Mouse (Mus musculus): ENCODE measurements at regions not wholly inside any gene's neighbourhood (a gene's known extent, or its start where the extent isn't known, plus 50 kb on each side); places are given as distances from the start of the nearest gene placed in this dataset.
A peak's percentile ranks its signal among the peaks of the same experiment; 100 is the strongest.

DNA sequence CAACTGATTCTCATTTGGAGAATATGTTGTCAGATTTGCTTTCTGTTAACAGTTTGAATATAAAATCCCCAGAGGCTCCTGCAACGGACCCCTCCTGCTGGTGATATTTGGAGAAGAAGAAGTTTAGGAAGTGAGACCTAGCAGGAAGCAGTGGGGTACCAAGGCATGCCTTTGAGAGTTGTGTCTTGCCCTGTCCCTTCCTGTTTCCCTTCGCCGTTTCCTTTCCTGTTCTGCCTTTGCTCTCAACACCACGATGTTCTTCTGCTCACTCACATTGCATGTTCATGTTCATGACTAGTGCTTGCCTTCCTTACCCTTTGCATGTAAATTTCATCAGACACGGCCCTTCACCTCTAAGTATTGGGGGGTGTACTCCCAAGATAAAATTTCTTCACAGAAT, 254.0 kb downstream of the Tle4 start:
- no peak for DNase-seq (ENCODE audit: low spot score in 2 of 2)

DNA sequence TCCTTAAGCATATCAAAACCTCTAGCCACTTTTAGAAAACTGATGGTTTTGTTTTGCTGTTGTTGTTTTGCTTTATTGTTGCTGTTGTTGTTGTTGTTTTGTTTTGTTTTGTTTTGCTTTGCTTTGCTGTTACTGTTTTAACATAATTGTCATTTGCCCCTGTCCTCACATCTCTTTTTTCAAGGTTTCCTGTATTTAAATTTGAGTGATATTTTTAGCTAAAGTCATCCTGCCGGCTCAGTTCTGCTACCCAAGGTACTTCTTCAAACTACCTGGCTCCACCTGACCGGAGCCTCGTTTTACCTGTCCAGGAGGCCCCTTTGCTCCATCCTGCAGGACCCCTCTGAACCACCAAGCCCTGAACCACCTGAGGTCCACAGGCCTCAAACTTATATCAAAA, 253.4 kb downstream of the Tle4 start:
- DNase-seq (ENCODE audit: low spot score in 2 of 2) = no peak

DNA sequence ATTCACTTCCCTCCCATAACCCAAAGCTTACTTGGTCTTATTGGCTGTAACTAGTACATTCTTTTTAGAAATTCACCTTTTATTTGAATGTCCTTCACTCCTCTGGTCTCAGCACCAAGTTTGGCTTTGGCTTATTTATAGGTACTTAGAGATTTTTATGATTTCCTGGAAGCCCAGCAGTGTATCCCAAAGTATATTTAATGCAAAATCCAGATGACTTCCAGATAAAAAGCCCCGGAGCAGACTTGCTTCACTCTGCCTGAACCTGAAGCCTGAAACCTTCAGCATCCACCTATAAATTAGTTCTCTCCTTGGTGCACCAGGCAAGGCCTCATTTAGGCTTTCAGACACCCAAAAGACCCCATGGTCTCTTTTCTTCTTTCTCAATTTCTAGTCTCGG, 250.8 kb downstream of the Tle4 start:
- DNase-seq (ENCODE audit: low spot score in 2 of 2) = no peak

DNA sequence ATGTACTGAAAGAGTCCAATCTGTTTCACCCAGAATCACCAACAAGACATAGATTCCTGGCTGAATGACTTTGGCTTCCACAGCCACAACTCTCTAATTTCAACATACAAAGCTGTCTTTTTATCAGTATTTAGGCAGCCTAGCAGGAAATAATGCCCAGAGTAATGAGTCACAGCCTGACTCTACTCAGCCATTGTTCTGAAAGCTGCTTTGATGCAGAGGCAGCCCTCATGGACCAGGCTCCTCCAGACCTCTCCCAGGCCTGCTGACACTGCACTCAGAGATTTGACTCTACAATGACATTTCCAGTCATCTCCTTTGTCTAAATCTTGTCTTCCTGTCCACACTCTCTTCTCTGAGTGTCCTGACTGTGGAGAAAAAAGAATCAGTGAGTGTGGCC, 250.4 kb downstream of the Tle4 start:
- no peak for DNase-seq (ENCODE audit: low spot score in 2 of 2)

DNA sequence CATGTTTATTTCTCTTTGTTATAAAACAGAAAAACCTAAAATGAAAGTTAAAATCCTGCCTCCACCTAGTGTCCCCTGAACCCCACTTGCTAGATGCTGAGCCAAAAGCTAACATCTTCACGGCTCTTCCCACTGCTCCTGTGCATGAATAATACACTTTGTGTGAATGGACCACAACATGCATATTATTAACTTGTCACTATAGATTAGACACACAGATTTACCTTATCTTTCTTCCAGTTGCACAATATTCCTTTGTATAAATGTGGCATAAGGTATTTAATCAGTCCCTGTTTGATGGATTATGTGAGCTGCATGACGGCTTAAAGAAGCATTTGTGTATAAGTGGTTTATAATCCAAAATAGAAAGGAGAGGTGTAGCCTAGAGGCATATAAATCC, 248.1 kb downstream of the Tle4 start:
- no peak for DNase-seq (ENCODE audit: low spot score in 2 of 2)

DNA sequence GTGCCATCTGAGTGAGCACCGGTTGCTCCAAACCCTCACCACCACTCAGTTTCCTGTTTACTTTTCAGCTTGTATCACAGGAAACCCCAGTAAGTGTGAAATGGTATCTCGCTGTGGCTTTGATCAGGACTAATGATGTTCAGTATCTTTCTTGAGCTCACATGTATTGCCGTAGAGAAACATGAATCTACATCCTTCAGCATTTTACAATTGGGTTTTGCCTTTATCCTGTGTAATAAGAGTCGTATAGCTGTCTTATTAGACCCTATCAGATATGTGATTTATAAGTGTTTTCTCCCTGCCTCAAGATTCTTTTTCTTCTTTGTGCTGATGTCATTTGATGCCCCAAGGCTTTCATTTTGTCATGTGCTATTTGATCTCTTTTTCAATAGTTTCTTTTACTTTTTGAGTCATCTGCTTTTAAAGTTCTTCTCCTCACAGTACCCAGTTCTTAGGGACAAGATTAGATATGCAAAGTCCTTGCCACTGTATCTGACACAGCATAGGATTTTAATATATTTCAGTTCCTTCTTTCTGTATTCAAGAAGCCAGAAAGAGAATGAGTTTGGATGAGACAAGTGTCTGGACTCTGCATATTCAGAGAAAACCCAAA, 246.0 kb downstream of the Tle4 start:
- peak; percentile 56 to 70 for DNase-seq (ENCODE audit: low spot score in 2 of 2)

DNA sequence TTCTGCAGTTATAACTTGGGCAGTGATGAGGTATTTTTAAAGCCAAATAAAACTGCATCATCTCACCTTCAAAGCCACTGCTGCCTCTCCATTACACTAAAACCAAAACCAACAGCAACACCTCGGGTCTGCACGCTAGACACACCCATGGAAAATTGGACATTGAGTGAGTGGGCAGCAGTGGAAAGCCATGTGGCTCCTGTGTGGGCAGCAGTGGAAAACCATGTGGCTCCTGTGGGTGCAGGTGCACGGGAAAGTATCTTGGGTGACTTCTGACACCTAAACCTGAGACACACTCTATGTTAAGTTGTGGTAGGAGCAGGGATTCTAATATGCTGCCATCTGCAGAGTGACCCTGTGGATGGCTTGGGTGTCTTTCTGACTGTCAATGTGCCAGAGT, 245.3 kb downstream of the Tle4 start:
- DNase-seq (ENCODE audit: low spot score in 2 of 2) = peak in 1 of 2 experiments; percentile 25

DNA sequence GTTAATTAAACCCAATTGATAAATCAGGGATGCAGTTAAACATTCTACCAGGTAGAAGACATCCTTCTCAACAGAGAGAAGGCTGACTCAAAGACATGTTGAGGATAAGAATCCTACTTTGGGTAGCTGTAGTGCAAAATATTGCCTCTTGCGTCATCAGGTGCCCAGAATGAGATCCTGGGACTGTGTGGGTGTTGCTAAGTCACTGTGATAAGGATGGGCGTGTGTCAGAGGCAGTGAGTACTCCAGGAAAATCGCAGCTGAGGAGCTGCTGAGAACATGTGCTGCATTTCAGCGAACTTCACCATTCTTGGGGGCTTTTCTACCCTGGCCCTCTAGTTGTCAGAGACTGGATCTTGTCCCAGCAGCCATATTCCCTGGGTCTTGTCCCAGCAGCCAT, 244.7 kb downstream of the Tle4 start:
- no peak for DNase-seq (ENCODE audit: low spot score in 2 of 2)

DNA sequence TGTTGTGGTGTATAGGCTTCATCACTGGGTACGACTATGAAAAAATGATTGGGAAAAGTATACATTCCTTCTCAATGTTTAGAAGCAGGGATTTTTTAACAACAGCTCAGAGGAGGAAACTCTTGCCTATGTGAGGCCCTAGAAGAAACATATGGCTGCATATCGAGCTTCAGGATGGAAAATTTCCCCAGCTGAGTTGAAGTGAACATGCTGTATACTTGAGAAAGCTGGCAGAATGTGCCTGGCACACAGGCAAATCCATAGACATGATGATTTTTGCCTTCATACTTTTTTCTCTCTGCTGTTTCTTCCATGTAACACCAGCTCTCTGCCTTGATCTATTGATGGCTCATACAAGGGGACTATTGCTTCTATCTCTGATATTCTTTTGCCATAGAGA, 242.7 kb downstream of the Tle4 start:
- DNase-seq (ENCODE audit: low spot score in 2 of 2) = no peak

DNA sequence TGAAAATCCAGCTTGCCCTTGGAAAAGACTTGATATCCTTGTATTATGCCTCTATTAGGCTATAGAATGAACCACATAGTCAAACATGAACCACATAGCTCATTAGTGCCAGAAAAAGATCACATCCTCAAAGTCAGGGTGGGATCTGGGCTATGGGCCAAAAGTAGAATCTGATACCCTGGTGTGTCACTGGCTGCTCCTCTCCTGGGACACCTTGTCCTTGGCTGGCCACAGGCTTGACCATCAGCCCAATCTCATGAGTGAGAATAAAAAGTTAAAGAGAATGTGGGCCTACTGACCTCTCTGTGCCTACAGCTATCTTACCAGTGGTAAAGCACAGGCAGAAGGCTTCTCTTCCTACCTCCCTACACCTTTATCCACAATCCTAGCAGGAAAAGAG, 241.9 kb downstream of the Tle4 start:
- no peak for DNase-seq (ENCODE audit: low spot score in 2 of 2)

DNA sequence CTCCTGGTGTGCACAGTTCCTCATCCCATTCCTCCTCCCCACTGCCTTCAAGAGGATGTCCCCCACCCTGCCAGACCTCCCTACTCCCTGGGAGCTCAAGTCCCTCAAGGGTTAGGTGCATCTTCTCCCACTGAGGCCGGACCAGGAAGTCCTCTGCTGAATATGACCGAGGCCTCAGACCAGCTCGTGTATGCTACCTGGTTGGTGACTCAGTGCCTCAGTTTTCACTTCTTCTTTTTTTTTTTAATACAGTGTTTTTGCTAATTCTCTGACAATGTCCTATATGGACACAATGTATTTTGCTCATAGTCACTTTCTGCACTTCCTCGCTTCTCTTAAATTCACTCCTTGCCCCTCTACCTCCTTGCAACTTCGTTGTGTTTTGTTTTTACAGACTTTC, 237.2 kb downstream of the Tle4 start:
- no peak for DNase-seq (ENCODE audit: low spot score in 2 of 2)

DNA sequence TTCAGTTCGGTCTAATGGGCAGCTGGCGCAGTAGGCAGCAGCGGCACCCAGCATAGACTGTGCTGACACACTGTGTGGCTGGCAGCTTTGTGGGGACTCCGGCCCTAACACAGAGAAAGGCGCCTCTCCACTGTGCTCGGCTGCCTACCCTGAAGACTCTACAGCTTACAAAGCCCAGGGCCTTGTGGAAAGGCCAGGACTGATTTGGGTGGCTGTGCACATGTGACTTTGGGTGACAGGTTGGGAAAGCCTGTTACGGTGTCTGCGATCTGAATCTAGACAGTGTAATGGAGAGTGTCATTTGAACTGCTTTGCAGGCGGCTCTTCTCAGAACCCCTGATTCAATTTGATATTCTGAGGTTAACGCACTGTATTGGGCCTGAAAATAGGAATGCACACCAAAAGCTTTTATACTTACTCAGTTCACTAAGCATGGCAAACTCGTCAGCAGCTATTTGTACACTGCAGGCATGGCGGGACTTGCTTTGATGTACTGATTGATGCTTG, 228.7 kb downstream of the Tle4 start:
- DNase-seq (ENCODE audit: low spot score in 2 of 2) = no peak

DNA sequence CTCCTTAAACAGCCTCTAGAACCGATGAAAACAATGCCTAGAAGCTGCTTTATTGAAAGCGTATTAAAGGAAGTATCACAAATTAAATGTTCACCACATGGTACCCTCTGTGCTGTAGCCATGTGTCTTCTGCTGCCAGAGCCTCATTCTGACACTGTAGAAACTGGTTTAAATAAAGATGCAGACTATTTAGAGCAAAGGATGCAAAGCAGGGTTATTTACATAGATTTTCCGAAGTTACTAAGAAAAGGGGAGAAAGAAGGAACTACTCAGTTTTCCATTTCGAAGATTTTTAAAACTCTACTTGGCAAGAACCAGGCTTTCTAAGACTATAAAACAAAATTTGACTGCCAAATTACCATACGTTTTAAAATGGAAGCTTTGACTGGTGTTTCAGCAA, 226.5 kb downstream of the Tle4 start:
- DNase-seq (ENCODE audit: low spot score in 2 of 2) = no peak

DNA sequence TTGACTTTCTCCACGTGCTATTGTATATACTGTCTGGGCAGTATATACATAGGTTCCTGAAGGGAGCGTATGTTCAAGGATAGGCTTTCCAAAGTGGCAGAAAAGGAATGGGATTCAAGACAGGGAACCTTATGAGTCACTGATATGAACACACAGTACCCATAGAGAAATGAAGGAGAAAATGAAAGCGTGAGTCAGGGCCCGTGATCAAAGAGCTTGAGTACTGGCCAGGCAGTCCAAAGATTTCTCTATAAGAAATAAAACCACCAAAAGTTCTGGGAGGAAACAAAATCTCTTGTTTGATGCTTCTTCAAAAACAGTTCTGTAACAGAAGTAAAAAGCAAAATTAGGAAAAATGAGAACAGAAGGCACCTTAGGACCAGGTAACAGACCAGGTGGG, 223.9 kb downstream of the Tle4 start:
- no peak for DNase-seq (ENCODE audit: low spot score in 2 of 2)

DNA sequence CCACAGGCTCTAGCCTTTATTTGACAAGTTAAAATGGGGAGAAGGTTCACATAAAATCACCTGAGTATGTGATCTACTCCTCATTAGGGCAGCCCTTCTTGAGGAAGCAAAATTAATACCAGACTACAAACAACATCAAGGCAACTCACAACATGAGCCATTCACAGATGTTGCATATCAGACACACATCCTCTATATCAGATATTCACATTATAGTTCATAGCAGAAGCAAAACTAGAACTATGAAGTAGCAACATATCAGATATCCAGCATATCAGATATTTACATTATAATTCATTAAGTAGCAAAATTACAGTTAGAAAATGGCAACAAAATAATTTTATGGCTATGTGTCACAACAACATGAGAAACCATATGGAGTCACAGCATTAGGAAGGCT, 217.0 kb downstream of the Tle4 start:
- DNase-seq (ENCODE audit: low spot score in 2 of 2) = no peak

DNA sequence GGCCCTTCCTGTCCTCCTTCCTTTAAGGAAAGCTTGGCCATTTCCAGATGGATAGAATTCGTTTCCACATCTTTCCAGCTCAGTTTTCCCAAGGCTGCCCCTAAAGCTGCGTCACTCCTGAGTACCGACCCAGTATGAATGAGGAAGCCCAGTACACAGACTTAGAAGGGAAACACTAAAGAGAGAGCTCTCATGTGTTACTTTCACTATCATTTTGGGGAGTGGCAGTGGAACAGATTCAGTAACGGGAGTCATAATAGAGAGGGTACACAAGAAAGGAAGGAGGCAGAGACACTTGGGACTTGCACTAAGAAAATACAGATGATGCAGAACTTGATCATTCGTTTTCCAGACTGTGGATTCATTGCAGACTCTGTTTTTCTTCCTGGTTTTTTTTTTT, 210.1 kb downstream of the Tle4 start:
- peak; percentile 3 to 12 for DNase-seq (ENCODE audit: low spot score in 2 of 2)

DNA sequence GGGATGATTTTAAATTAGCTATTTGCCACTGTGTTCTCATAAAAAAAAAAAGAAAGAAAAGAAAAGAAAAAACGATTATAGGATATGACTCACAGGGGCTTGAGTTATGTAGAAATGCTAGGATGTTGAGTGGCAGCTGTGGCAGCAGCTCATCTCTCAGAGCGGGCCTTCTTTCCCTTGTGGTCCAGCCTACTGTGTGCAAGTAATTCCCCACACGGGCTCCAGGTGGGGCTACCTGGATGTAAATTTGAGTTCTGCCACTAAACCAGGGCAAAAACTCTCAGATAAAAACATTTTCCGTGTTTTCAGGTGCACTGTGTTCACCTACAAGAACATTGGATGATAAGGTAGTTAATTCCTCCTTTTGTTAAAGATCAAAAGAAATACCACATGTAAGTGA, 209.3 kb downstream of the Tle4 start:
- DNase-seq (ENCODE audit: low spot score in 2 of 2) = peak; percentile 43 to 57

DNA sequence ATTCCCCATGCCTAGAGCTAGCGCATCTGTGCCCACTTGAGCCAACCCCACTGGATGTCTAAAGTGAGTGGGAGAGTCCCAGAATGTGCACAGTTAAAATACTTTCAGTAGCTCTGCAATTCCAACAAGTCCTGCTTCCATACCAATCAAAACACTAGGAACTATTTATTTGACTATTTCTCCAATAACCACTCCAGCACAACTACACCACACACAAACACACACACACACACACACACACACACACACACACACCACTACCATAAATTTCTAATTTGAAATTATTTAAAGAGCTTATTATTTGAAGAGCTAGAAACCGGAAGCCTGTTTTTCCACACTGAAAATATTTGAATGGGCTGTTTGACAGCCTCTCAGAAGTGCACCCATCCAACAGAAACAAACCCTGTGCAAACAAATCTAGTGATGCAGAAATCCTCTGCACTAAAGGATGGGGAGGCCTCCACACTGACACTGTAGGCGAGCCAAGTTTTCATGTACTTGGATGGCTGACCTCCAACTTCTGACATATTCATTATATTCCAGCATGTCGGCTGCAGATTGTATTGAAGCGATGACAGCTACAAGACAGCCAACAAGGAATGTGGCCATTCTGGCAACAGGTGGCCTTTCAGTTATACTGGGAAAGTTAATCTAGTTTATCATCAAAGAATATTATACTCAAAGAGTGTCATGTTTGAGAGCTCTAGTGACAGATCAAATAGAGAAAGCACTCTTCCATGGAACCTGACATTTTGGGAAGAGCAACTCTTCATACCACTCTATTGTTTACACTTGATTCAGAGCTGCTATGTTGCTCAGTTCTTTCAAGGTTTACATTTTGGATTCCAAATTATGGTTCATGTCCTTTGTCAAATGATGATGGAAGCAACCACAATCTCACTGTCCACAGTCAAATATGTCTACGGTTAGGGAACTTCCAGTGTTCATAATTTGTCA, 207.7 kb downstream of the Tle4 start:
- DNase-seq (ENCODE audit: low spot score in 2 of 2) = no peak

DNA sequence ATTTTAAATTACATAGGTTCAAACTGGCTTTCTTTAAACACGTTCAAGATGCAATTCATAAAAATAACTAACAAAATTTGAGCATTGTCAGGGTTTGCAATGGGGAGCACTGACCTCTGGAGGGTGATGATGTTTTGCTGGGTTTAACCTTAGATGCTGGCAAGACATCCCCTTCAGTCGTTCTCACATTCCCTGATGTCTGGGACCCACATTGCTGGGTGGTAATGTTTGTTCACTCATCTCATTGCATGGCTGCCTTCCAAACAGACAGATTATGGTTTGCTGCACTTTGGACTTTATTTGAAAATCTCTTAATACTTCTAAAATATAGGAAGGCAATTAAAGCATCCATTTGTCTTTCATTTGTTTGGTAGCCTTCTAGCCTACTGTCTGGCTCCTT, 206.9 kb downstream of the Tle4 start:
- no peak for DNase-seq (ENCODE audit: low spot score in 2 of 2)

Measured in natural killer cell, adult 2 months (primary cell).